Mouse (Mus musculus) liver, adult 2 months (tissue): ENCODE data around the gene BC067074.

Experiments used
- CTCF ChIP-seq: fragments of 200-500 bp; IDR thresholded peaks from 2 replicates; pipeline ENCODE4 v1.5.1; 2011; ENCODE audit warnings: low read depth, low read length, control low read depth
- POLR2A ChIP-seq: fragments of 200-500 bp; IDR thresholded peaks from 2 replicates; pipeline ENCODE4 v1.6.1; 2011; ENCODE audit warnings: low read length, control low read depth; ENCODE audit not compliant: insufficient read depth; ENCODE audit errors: extremely low read depth

DNA sequence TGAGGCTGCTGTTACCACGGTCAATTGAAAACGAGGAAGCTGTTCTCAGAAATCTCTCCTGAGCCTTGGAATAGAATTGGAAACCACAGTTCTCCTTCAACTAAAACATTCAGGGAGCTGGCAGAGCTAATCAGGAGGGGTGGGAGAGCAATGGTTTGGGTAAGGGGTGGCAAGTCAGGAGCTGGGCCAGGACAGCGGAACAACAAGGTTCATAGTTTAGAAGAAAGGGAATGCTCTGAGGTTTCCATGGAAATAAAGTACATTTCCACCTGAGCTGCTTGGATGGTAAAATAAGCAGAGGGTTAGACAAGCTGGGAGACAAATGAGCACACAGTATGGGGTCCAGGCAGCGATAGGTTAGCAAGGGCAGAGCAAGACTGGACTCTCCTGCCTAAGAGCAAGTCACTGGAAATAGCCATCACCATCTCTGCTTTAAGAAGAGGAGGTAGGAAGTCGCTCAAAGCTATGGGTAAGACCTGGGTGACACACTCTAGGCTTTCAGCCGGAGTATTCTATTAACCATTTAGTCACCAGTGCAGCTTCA lies 86.9 kb downstream of the BC067074 start:
- TF ChIP-seq POLR2A (no peak), CTCF (no peak)
